Mouse (Mus musculus): Measurements from ENCODE around the gene Eef1akmt4. TPM values are rescaled to one million over a fixed set of nuclear protein-coding genes. Genes with fewer than 3 reads are reported as not detected.
A peak's percentile ranks its signal among the peaks of the same experiment; 100 is the strongest.
"Not testable (repeated sequence)": the region's sequence is repeated elsewhere in the genome, so short reads cannot be mapped to it uniquely, and the experiment has no call there.

The Eef1akmt4 gene
- total RNA-seq, 2 experiments from 2014 or later, result 0.60 to 10.6 TPM

DNA sequence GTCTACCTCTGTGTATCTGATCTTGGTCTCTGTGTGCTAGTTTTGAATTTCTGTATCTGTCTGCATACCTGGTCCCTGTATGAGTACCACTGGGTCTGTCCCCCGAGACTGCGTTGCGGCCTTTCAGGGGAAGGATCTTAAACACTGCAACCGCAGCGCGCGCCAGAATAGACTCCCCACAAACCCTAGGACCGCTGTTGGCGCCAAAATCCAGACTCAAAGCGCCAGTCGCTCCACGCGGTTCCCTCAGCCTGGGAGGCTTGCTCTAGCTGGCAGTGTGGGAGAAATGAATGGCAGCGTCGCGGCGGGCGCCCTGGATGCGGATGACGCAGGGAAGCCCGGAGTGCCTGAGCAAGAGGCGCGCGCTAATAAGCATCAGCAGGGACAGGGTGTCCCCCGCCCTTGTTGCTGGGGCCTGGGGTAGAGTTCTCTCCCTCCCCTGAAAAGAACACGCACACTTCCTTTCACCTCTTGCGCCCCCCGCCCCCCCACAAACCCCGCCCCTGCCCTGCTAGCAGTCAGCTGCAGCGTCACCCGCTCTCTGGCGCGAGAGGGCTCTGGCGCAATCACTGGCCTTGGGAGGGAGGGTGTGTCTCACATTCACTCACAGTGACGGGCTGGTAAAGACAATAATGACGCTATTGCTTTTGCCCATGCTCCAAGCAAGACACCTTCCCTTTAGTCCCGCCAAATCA, 10.7 kb downstream of the Eef1akmt4 start:
- no peak for ATAC-seq (replicated peaks; ENCODE audit: low FRiP score, poor library complexity, severe bottlenecking)

DNA sequence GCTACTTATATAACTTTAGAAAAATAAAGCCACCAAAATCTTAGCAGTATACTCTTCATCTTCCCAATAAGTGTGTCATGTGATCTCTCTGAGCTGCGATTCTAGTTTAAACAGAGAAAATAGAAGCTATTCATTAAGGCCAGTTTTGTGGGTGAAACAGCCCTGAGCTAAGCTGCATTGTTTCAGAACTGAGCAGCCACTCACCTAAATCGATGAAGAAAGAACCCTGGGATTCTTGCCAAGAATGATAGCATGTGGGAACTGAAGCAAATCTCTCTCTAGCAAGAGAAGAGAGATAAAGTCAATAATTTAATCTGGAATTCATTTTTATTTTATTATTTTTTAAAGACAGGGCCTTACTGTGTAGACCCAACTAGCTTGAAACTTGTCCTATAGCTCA, 11.8 kb downstream of the Eef1akmt4 start:
- ATAC-seq (replicated peaks; ENCODE audit: low FRiP score, poor library complexity, severe bottlenecking), result no peak

DNA sequence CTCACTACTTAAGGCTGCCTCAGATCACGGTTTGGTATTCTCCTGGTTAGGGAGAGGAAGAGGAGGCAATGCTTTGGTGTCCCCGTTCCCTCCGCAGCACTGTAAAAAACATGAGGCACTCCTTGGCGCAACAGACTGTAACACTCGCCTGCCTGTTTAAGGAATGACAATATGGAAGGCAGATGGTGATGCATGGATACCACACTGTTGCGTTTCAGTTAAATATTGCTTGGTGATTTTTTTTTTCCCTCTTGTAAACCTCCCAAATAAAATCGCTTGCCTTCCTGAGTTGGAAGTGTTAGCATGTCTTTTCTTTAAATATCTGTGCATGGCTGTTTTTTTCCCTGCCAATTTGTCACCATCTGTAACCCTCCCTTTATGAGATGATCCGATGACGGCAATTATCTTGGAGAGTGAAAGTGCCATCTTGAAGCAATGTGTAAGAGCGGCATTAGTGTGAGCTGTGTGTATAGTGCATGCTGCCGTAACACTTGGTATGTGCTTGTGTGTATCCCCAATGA, 17.5 kb downstream of the Eef1akmt4 start:
- ATAC-seq (replicated peaks; ENCODE audit: low FRiP score, poor library complexity, severe bottlenecking), result no peak

DNA sequence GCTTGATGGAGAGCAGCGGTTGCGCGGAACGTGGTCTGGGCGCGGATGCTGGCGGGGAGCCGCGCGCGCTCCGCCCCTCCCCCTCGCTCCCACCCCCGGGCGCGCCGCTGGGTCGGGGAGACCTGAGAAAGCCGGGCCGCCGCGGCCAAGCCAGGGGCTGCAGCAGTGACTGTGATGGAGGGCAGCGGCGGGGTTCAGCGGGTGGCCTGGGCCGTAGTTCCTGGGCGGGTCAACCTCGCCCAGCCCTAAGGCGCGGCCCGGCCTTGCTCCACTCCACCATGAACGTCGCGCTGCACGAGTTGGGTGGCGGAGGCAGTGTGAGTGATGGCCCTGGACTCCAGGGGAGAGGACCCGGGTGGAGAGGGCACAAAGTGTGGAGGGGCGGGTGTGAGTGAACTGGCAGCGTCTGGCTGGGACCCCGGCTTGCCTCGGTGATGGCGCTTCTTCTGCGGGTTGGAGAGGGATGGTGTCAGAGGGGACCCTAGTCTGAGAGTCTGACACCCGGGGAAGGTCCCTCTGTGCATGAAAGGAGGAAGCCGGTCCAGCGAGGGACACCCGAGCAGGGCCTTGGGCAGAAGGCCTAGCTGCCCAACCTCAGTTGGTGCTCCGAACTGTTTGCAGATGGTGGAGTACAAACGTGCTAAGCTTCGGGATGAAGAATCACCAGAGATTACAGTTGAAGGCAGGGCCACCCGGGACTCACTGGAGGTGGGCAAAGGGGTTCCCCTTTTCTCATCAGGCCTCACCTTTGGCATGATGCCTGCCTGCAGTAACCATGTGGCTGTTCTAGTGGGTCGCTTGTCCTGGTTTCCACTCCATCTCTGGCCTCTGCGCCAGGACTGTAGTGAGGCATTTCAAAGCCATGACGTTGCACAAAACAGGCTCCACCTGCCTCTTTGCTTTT, 18.6 kb downstream of the Eef1akmt4 start, which contains the start of gene Ece2:
Gene Ece2 (plus strand): TSS at position 98 of the 904 bp plus-strand sequence.
- ATAC-seq (replicated peaks; ENCODE audit: low FRiP score, poor library complexity, severe bottlenecking), result peak; percentile 47; the same call in 1 of the 2 replicates

DNA sequence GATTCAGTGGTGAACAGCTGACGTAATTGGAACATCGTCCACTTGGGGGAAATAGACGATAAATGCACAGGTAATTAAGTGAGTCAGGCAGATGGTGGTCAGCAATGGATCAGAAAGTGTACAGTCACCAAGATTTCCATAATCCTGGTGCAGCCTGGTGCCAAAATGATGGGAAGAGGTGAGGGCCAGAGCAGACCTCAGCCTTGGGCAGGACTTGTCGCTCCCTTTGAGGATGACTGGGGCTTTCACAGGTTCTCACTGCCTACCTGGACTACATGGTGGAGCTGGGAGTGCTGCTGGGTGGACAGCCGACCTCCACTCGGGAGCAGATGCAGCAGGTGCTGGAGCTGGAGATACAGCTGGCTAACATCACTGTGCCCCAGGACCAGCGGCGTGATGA, 26.0 kb downstream of the Eef1akmt4 start:
- 0 out of 2 replicates have a peak, but pooled peaks have one; percentile 51 for ATAC-seq (replicated peaks; ENCODE audit: low FRiP score, poor library complexity, severe bottlenecking)

DNA sequence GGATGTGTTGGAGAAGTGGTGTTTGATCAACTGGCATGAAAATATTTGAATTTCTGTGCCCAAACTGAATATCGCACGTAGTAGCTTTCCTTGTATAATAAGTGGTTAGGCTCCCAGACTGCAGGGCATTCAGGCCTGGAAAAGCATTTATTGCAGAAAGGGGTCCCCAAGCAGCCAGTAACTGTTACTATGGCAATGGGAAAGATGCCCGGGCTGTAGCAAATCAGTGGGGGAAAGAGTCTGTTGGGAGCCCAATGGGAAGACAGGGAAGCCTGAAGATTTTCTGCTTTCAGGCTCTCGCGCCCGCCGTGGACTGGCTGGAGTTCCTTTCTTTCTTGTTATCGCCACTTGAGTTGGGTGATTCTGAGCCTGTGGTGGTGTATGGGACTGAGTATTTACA, 27.0 kb downstream of the Eef1akmt4 start:
- ATAC-seq (replicated peaks; ENCODE audit: low FRiP score, poor library complexity, severe bottlenecking), result no peak

DNA sequence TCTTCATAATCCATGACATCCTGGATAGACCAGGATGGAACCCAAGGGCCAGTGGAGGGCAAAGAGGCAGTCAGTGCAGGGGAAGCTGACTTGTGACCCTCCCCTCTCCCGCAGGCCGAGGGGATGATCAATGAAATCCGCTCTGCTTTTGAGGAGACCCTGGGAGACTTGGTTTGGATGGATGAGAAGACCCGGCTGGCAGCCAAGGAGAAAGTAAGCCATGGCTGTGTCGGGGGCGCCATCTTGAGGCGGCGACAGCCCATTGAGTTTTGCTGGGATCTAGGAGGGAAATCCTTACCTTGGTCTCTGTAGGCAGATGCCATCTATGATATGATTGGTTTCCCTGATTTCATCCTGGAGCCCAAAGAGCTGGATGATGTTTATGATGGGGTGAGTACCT, 30.8 kb downstream of the Eef1akmt4 start:
- no peak for ATAC-seq (replicated peaks; ENCODE audit: low FRiP score, poor library complexity, severe bottlenecking)

DNA sequence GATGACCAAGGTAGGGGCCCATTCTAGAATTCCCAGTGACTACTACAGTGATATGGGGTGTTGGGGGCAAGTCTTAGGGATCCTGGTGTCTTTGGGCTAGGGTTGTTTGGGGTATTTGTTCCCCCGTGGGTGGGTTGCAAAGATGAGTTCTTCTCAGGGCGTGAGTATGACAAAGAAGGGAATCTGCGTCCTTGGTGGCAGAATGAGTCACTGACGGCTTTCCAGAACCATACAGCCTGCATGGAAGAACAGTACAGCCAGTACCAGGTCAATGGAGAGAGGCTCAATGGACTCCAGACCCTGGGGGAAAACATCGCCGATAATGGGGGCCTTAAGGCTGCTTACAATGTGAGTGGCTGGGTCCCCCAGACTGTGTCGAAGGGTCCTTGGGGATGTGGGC, 32.5 kb downstream of the Eef1akmt4 start:
- ATAC-seq (replicated peaks; ENCODE audit: low FRiP score, poor library complexity, severe bottlenecking), result no peak

DNA sequence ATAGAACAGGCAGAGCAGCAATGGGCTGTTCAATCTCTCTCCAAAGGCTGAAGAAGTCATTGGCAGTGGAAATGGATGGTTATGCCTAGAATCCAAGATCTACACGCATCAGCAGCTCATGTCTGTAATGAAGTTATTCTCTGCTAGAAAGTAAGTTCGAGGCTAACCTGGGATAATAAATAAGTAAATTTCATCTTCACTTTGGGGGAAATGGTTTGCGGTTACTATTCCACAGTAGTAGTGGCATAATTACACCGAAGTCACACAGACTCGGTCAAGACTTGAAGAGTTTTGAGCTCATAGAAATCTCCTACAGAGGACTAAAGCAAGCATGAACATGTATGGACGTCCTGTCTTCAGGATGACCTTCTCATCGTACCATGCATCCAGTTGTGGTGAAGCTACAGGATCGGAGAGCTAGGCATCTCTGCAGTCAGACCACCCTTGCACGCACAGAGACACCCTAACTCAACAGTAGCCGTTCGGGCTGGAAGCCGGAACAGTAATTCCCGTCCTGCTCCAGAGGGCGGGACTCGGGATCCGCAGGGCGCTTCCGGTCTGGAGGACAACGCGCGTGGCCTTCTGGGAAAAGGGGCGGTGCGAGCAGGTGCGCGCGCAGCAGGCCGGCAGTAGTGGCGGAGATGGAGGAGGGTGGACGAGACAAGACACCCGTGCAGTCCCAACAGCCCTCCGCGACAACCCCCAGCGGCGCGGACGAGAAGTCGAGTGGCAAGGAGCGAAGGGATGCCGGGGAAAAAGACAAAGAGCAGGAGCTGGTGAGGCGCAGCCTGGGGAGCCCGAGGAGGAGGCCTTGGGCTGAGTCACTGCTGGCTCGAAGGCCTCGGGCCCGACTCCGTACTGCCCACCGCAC, 39.9 kb downstream of the Eef1akmt4 start, which contains the start of gene Psmd2:
Gene Psmd2 (plus strand): TSS at position 577 of the 871 bp plus-strand sequence.
- ATAC-seq (replicated peaks; ENCODE audit: low FRiP score, poor library complexity, severe bottlenecking), result peak; percentile 99

DNA sequence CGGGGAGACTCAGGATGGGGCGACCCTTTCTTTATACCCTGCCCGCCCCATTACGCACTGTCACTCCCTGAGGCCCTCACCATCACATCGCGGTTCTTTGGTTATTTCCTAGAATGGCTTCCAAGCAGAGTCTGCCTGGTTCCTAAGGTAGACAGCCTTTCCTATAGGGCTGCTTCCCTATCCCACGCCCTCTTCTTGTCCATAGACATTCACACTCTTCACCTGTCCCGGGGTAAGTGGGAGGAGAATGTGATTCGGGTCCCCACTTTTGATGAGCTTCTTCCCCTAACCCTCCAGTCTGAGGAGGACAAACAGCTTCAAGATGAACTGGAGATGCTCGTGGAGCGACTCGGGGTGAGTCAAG, 40.5 kb downstream of the Eef1akmt4 start:
- ATAC-seq (replicated peaks; ENCODE audit: low FRiP score, poor library complexity, severe bottlenecking), result peak; percentile 49

DNA sequence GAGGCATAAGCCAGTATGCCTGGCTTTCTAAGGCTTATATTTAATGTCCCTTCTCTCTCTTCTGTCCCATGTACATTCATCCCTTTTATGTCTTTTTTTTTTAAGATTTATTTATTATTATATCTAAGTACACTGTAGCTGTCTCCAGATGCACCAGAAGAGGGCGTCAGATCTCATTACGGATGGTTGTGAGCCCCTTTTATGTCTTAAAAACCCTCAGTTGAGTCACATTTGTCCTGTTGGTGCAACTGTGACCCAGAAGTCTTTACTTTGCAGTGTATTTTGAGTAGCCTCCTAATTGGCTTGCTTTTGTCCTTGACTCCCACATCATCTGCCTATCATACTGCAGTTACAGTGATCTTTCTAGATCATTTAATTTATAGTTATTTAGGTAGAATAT, 41.9 kb downstream of the Eef1akmt4 start:
- no peak for ATAC-seq (replicated peaks; ENCODE audit: low FRiP score, poor library complexity, severe bottlenecking)

DNA sequence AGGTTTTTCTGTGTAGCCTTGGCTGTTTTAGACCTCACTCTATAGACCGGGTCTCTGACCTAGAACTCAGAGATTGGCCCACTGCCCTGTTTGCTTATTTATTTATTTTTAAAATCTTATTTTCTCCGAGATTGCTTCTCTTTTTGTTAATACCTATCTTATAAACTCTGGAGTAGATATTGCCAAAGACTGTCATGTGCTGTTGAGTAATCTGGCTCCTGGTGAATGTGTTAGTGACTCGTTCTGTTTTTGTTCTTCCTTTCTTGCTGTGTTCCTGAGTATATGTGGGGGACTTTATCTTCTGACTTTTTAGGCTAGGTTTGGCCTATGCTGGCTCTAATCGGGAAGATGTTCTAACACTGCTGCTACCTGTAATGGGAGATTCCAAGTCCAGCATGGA, 46.3 kb downstream of the Eef1akmt4 start:
- no peak for ATAC-seq (replicated peaks; ENCODE audit: low FRiP score, poor library complexity, severe bottlenecking)

DNA sequence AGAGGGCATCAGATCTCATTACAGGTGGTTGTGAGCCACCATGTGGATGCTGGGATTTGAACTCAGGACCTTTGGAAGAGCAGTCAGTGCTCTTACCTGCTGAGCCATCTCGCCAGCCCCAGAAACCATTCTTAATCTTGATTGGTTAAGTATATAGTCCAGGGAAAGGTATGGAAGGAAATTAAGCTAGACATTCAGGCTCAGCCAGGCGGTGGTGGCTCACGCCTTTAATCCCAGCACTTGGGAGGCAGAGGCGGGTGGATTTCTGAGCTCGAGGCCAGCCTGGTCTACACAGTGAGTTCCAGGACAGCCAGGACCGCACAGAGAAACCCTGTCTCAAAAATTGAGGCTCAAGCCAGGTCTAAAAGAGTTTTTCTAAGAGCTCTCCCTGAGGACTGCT, 56.6 kb downstream of the Eef1akmt4 start, which contains the start of gene Eif4g1:
Gene Eif4g1 (plus strand): TSS at position 301 of the 400 bp plus-strand sequence.
- ATAC-seq (replicated peaks; ENCODE audit: low FRiP score, poor library complexity, severe bottlenecking), result not testable (repeated sequence)

Other genes starting within 250 kb of the Eef1akmt4 start
- 26.8 and 30.0 TPM in 2 replicates for gene Abcc5, start 185.2 kb upstream of the Eef1akmt4 start, total RNA-seq (2015; ENCODE audit: low replicate concordance)
- 32.8 and 56.3 TPM in 2 replicates for gene Abcc5, start 185.2 kb upstream of the Eef1akmt4 start, total RNA-seq (2017; ENCODE audit: low replicate concordance)
- gene Eif2b5, start 112.8 kb upstream of the Eef1akmt4 start, total RNA-seq (2015; ENCODE audit: low replicate concordance), result 7.7 and 10.4 TPM in 2 replicates
- 9.1 and 14.1 TPM in 2 replicates for gene Eif2b5, start 112.8 kb upstream of the Eef1akmt4 start, total RNA-seq (2017; ENCODE audit: low replicate concordance)
- gene Dvl3, start 94.6 kb upstream of the Eef1akmt4 start, total RNA-seq (2015; ENCODE audit: low replicate concordance), result 3.8 and 10.0 TPM in 2 replicates
- gene Dvl3, start 94.6 kb upstream of the Eef1akmt4 start, total RNA-seq (2017; ENCODE audit: low replicate concordance), result 1.1 and 1.7 TPM in 2 replicates
- 124 and 125 TPM in 2 replicates for gene Ap2m1, start 76.1 kb upstream of the Eef1akmt4 start, total RNA-seq (2015; ENCODE audit: low replicate concordance)
- gene Ap2m1, start 76.1 kb upstream of the Eef1akmt4 start, total RNA-seq (2017; ENCODE audit: low replicate concordance), result 81.1 and 126 TPM in 2 replicates
- 8.2 and 11.0 TPM in 2 replicates for gene Abcf3, start 63.0 kb upstream of the Eef1akmt4 start, total RNA-seq (2015; ENCODE audit: low replicate concordance)
- gene Abcf3, start 63.0 kb upstream of the Eef1akmt4 start, total RNA-seq (2017; ENCODE audit: low replicate concordance), result 8.9 and 24.7 TPM in 2 replicates
- gene Vwa5b2, start 22.1 kb upstream of the Eef1akmt4 start, total RNA-seq (2015; ENCODE audit: low replicate concordance), result not detected in 2 replicates
- gene Vwa5b2, start 22.1 kb upstream of the Eef1akmt4 start, total RNA-seq (2017; ENCODE audit: low replicate concordance), result not detected in 2 replicates
- not detected in 2 replicates for gene Gm49333, start within 50 bp of the Eef1akmt4 start, total RNA-seq (2015; ENCODE audit: low replicate concordance)
- gene Gm49333, start within 50 bp of the Eef1akmt4 start, total RNA-seq (2017; ENCODE audit: low replicate concordance), result not detected in 2 replicates
- gene Alg3, start 142 bp downstream of the Eef1akmt4 start, total RNA-seq (2015; ENCODE audit: low replicate concordance), result 7.7 and 22.7 TPM in 2 replicates
- 1.4 TPM in 1 of 2 replicates, not detected in the other for gene Alg3, start 142 bp downstream of the Eef1akmt4 start, total RNA-seq (2017; ENCODE audit: low replicate concordance)
- gene Camk2n2, start 9.7 kb downstream of the Eef1akmt4 start, total RNA-seq (2015; ENCODE audit: low replicate concordance), result not detected in 2 replicates
- 0.94 TPM in 1 of 2 replicates, not detected in the other for gene Camk2n2, start 9.7 kb downstream of the Eef1akmt4 start, total RNA-seq (2017; ENCODE audit: low replicate concordance)
- gene Ece2, start 18.2 kb downstream of the Eef1akmt4 start, total RNA-seq (2015; ENCODE audit: low replicate concordance), result not detected in 2 replicates
- gene Ece2, start 18.2 kb downstream of the Eef1akmt4 start, total RNA-seq (2017; ENCODE audit: low replicate concordance), result not detected in 2 replicates
- 27.9 and 60.4 TPM in 2 replicates for gene Psmd2, start 40.1 kb downstream of the Eef1akmt4 start, total RNA-seq (2015; ENCODE audit: low replicate concordance)
- 82.0 and 97.2 TPM in 2 replicates for gene Psmd2, start 40.1 kb downstream of the Eef1akmt4 start, total RNA-seq (2017; ENCODE audit: low replicate concordance)
- gene Eif4g1, start 56.7 kb downstream of the Eef1akmt4 start, total RNA-seq (2015; ENCODE audit: low replicate concordance), result 60.1 and 64.6 TPM in 2 replicates
- gene Eif4g1, start 56.7 kb downstream of the Eef1akmt4 start, total RNA-seq (2017; ENCODE audit: low replicate concordance), result 71.0 and 76.1 TPM in 2 replicates
- gene Fam131a, start 81.6 kb downstream of the Eef1akmt4 start, total RNA-seq (2015; ENCODE audit: low replicate concordance), result not detected in 2 replicates
- gene Fam131a, start 81.6 kb downstream of the Eef1akmt4 start, total RNA-seq (2017; ENCODE audit: low replicate concordance), result 0.26 and 0.70 TPM in 2 replicates
- gene Polr2h, start 106.1 kb downstream of the Eef1akmt4 start, total RNA-seq (2015; ENCODE audit: low replicate concordance), result 7.9 and 15.9 TPM in 2 replicates
- gene Polr2h, start 106.1 kb downstream of the Eef1akmt4 start, total RNA-seq (2017; ENCODE audit: low replicate concordance), result 4.0 and 4.3 TPM in 2 replicates
- 1.7 and 5.0 TPM in 2 replicates for gene Clcn2, start 106.2 kb downstream of the Eef1akmt4 start, total RNA-seq (2015; ENCODE audit: low replicate concordance)
- gene Clcn2, start 106.2 kb downstream of the Eef1akmt4 start, total RNA-seq (2017; ENCODE audit: low replicate concordance), result 3.3 and 8.9 TPM in 2 replicates
- not detected in 2 replicates for gene Chrd, start 121.5 kb downstream of the Eef1akmt4 start, total RNA-seq (2015; ENCODE audit: low replicate concordance)
- not detected in 2 replicates for gene Chrd, start 121.5 kb downstream of the Eef1akmt4 start, total RNA-seq (2017; ENCODE audit: low replicate concordance)
- not detected in 2 replicates for gene Thpo, start 122.9 kb downstream of the Eef1akmt4 start, total RNA-seq (2015; ENCODE audit: low replicate concordance)
- not detected in 2 replicates for gene Thpo, start 122.9 kb downstream of the Eef1akmt4 start, total RNA-seq (2017; ENCODE audit: low replicate concordance)

Measured in erythroblast, adult 5-6 weeks (primary cell).